Mouse (Mus musculus): ENCODE data around the gene Otop2. TPM values are rescaled to one million over a fixed set of nuclear protein-coding genes. Genes with fewer than 3 reads are reported as not detected.

The Otop2 gene
- total RNA-seq, 2 experiments from 2014 or later: not detected

Other genes starting within 250 kb of the Otop2 start
- under 1 TPM; 0.26 to 0.43 TPM for gene Cd300e, start 245.0 kb upstream of the Otop2 start, total RNA-seq (2021)
- gene Rab37, start 215.7 kb upstream of the Otop2 start, total RNA-seq (2021): under 1 TPM; 0.56 TPM
- gene Cd300lf, start 173.2 kb upstream of the Otop2 start, total RNA-seq (2021): 1 to 10 TPM in 1 of 2 experiments, under 1 TPM in 1; 0.69 to 1.0 TPM
- gene Slc9a3r1, start 143.8 kb upstream of the Otop2 start, total RNA-seq (2021): 10 to 100 TPM; 18.1 to 20.3 TPM
- 10 to 100 TPM; 19.9 to 23.2 TPM for gene Tmem104, start 119.7 kb upstream of the Otop2 start, total RNA-seq (2021)
- 10 to 100 TPM; 26.7 to 29.4 TPM for gene Nat9, start 119.3 kb upstream of the Otop2 start, total RNA-seq (2021)
- 1 to 10 TPM; 1.7 to 4.6 TPM for gene Grin2c, start 39.9 kb upstream of the Otop2 start, total RNA-seq (2021)
- 1,000 to 10,000 TPM; 1,168 to 1,492 TPM for gene Fdxr, start 30.1 kb upstream of the Otop2 start, total RNA-seq (2021)
- gene Fads6, start 9.5 kb upstream of the Otop2 start, total RNA-seq (2021): 10 to 100 TPM; 47.5 to 75.9 TPM
- gene Ush1g, start 14.9 kb downstream of the Otop2 start, total RNA-seq (2021): under 1 TPM; 0.40 to 0.49 TPM
- gene Otop3, start 27.6 kb downstream of the Otop2 start, total RNA-seq (2021): not detected
- 10 to 100 TPM; 16.2 to 38.1 TPM for gene Hid1, start 60.6 kb downstream of the Otop2 start, total RNA-seq (2021)
- gene Cdr2l, start 74.8 kb downstream of the Otop2 start, total RNA-seq (2021): 100 to 1,000 TPM in 1 of 2 experiments, 10 to 100 TPM in 1; 82.1 to 136 TPM
- gene Mrpl58, start 96.6 kb downstream of the Otop2 start, total RNA-seq (2021): 100 to 1,000 TPM; 147 to 162 TPM
- 100 to 1,000 TPM; 567 to 597 TPM for gene Atp5h, start 112.8 kb downstream of the Otop2 start, total RNA-seq (2021)
- 10 to 100 TPM; 43.8 to 70.0 TPM for gene Kctd2, start 113.0 kb downstream of the Otop2 start, total RNA-seq (2021)
- gene Trim80, start 133.4 kb downstream of the Otop2 start, total RNA-seq (2021): under 1 TPM in 1 of 2 experiments, not detected in 1; 0.17 TPM
- under 1 TPM in 1 of 2 experiments, not detected in 1; 0.53 TPM for gene Slc16a5, start 155.3 kb downstream of the Otop2 start, total RNA-seq (2021)
- gene Armc7, start 168.5 kb downstream of the Otop2 start, total RNA-seq (2021): 1 to 10 TPM; 7.3 to 8.2 TPM
- 100 to 1,000 TPM in 1 of 2 experiments, 10 to 100 TPM in 1; 98.5 to 161 TPM for gene Nt5c, start 184.7 kb downstream of the Otop2 start, total RNA-seq (2021)
- gene Jpt1, start 207.2 kb downstream of the Otop2 start, total RNA-seq (2021): 100 to 1,000 TPM in 1 of 2 experiments, 10 to 100 TPM in 1; 80.5 to 106 TPM
- gene Sumo2, start 229.1 kb downstream of the Otop2 start, total RNA-seq (2021): 100 to 1,000 TPM; 248 to 259 TPM

Data from adrenal gland, postnatal 36 days (tissue).